ENCODE assay signal across 18 mouse cellular contexts in the genomic region with DNA sequence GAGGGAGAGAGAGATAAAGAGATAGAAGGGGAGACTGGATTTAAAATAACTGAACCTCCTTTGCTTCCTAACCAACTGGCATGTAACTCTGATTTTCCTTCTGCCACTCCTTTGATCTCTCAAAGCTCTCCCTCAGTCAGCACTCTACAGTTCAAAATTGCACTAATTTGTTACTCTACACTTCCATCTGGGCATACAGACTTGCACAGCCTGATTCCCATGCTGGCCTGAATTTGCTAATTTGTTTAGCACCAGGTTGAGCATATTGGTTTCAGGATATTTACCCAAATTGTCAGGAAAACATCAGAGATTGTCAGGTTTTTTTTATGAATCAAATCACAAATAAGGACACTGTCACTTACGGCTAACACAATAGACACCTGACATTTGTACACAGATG.
"Had no signal": no experiment of that assay in that cellular context is flagged by ENCODE, and none has a peak within 500 bp of the region (broad histone marks: within the 10 kb centered on the region; RNA-seq: fewer than 3 reads in every experiment).

No protein-coding gene starts in this region.

- H3K27ac ChIP-seq: kidney, postnatal 0 days; left cerebral cortex, adult 2 months; limb, embryonic 15.5 days; liver, embryonic 12.5 days; midbrain, embryonic 10.5 days; neural tube, embryonic 15.5 days; stomach, postnatal 0 days had no signal

- DNase-seq: kidney, adult 11 months; kidney, adult 9 months; kidney, postnatal 36 days; lung, embryonic 14.5 days; lung, postnatal 10 days; lung, postnatal 4 days; midbrain, embryonic 14.5 days; right cerebral cortex, adult 18-20 months; thymus, adult 18-20 months; thymus, postnatal 14 days had no signal

- H3K9ac ChIP-seq: limb, embryonic 15.5 days; liver, embryonic 12.5 days; lung, embryonic 14.5 days; neural tube, embryonic 15.5 days had no signal

- H3K36me3 ChIP-seq: limb, embryonic 15.5 days; liver, embryonic 12.5 days; midbrain, embryonic 10.5 days; neural tube, embryonic 15.5 days had no signal

- H3K4me3 ChIP-seq: left cerebral cortex, adult 2 months; limb, embryonic 15.5 days; liver, embryonic 12.5 days; midbrain, embryonic 10.5 days; myocyte; neural tube, embryonic 15.5 days had no signal

- H3K4me2 ChIP-seq: limb, embryonic 15.5 days; liver, embryonic 12.5 days; lung, embryonic 14.5 days; neural tube, embryonic 15.5 days had no signal

- ATAC-seq: liver, embryonic 12.5 days had no signal

- H3K9me3 ChIP-seq: limb, embryonic 15.5 days; liver, embryonic 12.5 days; midbrain, embryonic 10.5 days; neural tube, embryonic 15.5 days had no signal

- H3K27me3 ChIP-seq: limb, embryonic 15.5 days; liver, embryonic 12.5 days; neural tube, embryonic 15.5 days had no signal

- H3K4me1 ChIP-seq: limb, embryonic 15.5 days; liver, embryonic 12.5 days; midbrain, embryonic 10.5 days; neural tube, embryonic 15.5 days had no signal
